ENCODE assay signal across 10 mouse cellular contexts in genomic region chr4:64530585-64530984, GRCm38 (mm10).
A peak's percentile ranks its signal among the peaks of the same experiment; 100 is the strongest.
DNase-seq lines count a peak whose midpoint lies in the region; TF ChIP-seq lines count a peak whose summit lies in the region.
"Had no signal": no experiment of that assay in that cellular context is flagged by ENCODE, and none has a peak within 500 bp of the region (broad histone marks: within the 10 kb centered on the region; RNA-seq: fewer than 3 reads in every experiment).

No protein-coding gene starts in this region.

- no peak for TF ChIP-seq CTCF in thymus, adult 2 months (IDR thresholded peaks at IDR 0.05; ENCODE audit: borderline replicate concordance, control insufficient read depth, extremely low read depth, insufficient read depth, low read length, poor library complexity)

- 77% methylated on average over 4 of the region's 4 CpGs for WGBS in thymus, adult 2 months

- H3K36me3 ChIP-seq in thymus, adult 2 months (ENCODE audit: control insufficient read depth, insufficient read depth, low read length), result no peaks in the 10 kb centered on the region
- H3K36me3 ChIP-seq: embryonic facial prominence, embryonic 13.5 days; neural tube, embryonic 13.5 days had no signal

- H3K4me1 ChIP-seq in thymus, adult 2 months (replicated peaks; ENCODE audit: control insufficient read depth, insufficient read depth, low read length), result no peaks in the 10 kb centered on the region

- no peak for TF ChIP-seq POLR2A in thymus, adult 2 months (IDR thresholded peaks at IDR 0.05; ENCODE audit: control insufficient read depth, extremely low read depth, insufficient read depth, low read length, poor library complexity)

- no peak overlapping the region for H3K27ac ChIP-seq in thymus, adult 2 months (ENCODE audit: control insufficient read depth, insufficient read depth, low read length)
- H3K27ac ChIP-seq: embryonic facial prominence, embryonic 13.5 days; neural tube, embryonic 13.5 days had no signal

- H3K27me3 ChIP-seq in thymus, adult 2 months (ENCODE audit: control insufficient read depth, insufficient read depth, low read length), result no peaks in the 10 kb centered on the region
- H3K27me3 ChIP-seq: embryonic facial prominence, embryonic 13.5 days; neural tube, embryonic 13.5 days had no signal

- no peak overlapping the region for H3K4me3 ChIP-seq in thymus, adult 2 months (ENCODE audit: control insufficient read depth, insufficient read depth, low read length)
- H3K4me3 ChIP-seq: embryonic facial prominence, embryonic 13.5 days; neural tube, embryonic 13.5 days had no signal

- intact Hi-C loops in left cerebral cortex, postnatal 25 days (cut with DNase I), result loop anchor here (1.0 to 10.0 kb wide), 3 partner anchors 304 to 1048 kb away; no protein-coding TSS in a partner anchor

- DNase-seq in adrenal gland, postnatal 10 days, result peak; percentile 29
- no peak for DNase-seq in adrenal gland, adult 8-10 months
- DNase-seq in lung, postnatal 10 days, result peak; percentile 39
- DNase-seq in lung, postnatal 25 days (ENCODE audit: low spot score), result no peak
- DNase-seq in embryo, embryonic 11 days, result peak; percentile 76
- DNase-seq in left cerebral cortex, postnatal 25 days (ENCODE audit: low spot score in 2 of 2), result peak; percentile 34 to 64
- DNase-seq in spleen, postnatal 10 days (ENCODE audit: low spot score in 2 of 2), result no peak
- DNase-seq in thymus, adult 2 months, result no peak

Comparison
In these comparisons a context has a peak if more than half of its experiments do, and no peak if none do; other contexts are left out.
1. DNase-seq: peak in adrenal gland, postnatal 10 days (single experiment), lung, postnatal 10 days (single experiment), embryo, embryonic 11 days (single experiment) and left cerebral cortex, postnatal 25 days (2 of 2); none in adrenal gland, adult 8-10 months (single experiment), lung, postnatal 25 days (single experiment), spleen, postnatal 10 days (0 of 2) and thymus, adult 2 months (single experiment).